Mouse (Mus musculus) neutrophil, adult 5-6 weeks (primary cell): ENCODE data around the gene Rnf166. TPM values are rescaled to one million over a fixed set of nuclear protein-coding genes. Genes with fewer than 3 reads are reported as not detected.

Source experiments
- ATAC-seq: fragments of 151-379, 151-347 bp; 2 replicates; pipeline ENCODE4 v1.8.0; 2017; ENCODE audit warnings: mild to moderate bottlenecking, moderate TSS enrichment; ENCODE audit not compliant: insufficient number of reproducible peaks, poor library complexity, low FRiP score, severe bottlenecking; ENCODE audit errors: extremely low read depth
- total RNA-seq: library from RNA; stranded (forward); fragments of 200-1000 nt; gene quantifications from 2 replicates; pipeline ENCODE4 v1.2.3, GENCODE M21; 2017

Rnf166 gene
- 42.0 and 46.2 TPM in 2 replicates for total RNA-seq

GRCm38 (mm10) chr8:122475580-122476320 is at the start of gene Rnf166, which contains the start of gene Ctu2:
Gene Rnf166, minus strand, starts transcription at chr8:122476064.
Gene Ctu2, plus strand, starts transcription at chr8:122476143.
- ATAC-seq, result peak; percentile 70

- no peak for ATAC-seq
These were observed 49.1 kb upstream of the Rnf166 start for GRCm38 (mm10) chr8:122525004-122525403.

GRCm38 (mm10) chr8:122524506-122524905 is 48.6 kb upstream of the Rnf166 start:
- no peak for ATAC-seq

GRCm38 (mm10) chr8:122523652-122524360 is 47.9 kb upstream of the Rnf166 start:
- no peak for ATAC-seq

- ATAC-seq, result no peak
These were observed 47.2 kb upstream of the Rnf166 start for GRCm38 (mm10) chr8:122522796-122523651.

- no peak for ATAC-seq
These were observed 44.7 kb upstream of the Rnf166 start for GRCm38 (mm10) chr8:122520611-122521010.

GRCm38 (mm10) chr8:122517541-122518190 is 41.8 kb upstream of the Rnf166 start:
- no peak for ATAC-seq

- no peak for ATAC-seq
These were observed 39.8 kb upstream of the Rnf166 start for GRCm38 (mm10) chr8:122515699-122516098.

GRCm38 (mm10) chr8:122512392-122512791 is 36.5 kb upstream of the Rnf166 start:
- ATAC-seq, result no peak

- ATAC-seq, result no peak
These were observed 35.7 kb upstream of the Rnf166 start for GRCm38 (mm10) chr8:122511552-122511951.

- peak; percentile 78 for ATAC-seq
These were observed 25.0 kb upstream of the Rnf166 start for GRCm38 (mm10) chr8:122500856-122501255.

GRCm38 (mm10) chr8:122497912-122498311 is 22.0 kb upstream of the Rnf166 start:
- no peak for ATAC-seq

GRCm38 (mm10) chr8:122497016-122497734 is 21.3 kb upstream of the Rnf166 start:
- ATAC-seq, result no peak

GRCm38 (mm10) chr8:122488387-122488786 is 12.5 kb upstream of the Rnf166 start:
- ATAC-seq, result no peak

GRCm38 (mm10) chr8:122484831-122485230 is 9.0 kb upstream of the Rnf166 start:
- ATAC-seq, result peak; percentile 5; the same call in 1 of the 2 replicates

GRCm38 (mm10) chr8:122483877-122484276 is 8.0 kb upstream of the Rnf166 start:
- no peak for ATAC-seq

- no peak for ATAC-seq
These were observed 6.6 kb upstream of the Rnf166 start for GRCm38 (mm10) chr8:122482448-122482847.

- ATAC-seq, result no peak
These were observed 808 bp downstream of the Rnf166 start for GRCm38 (mm10) chr8:122474951-122475560.
